Mouse (Mus musculus): ENCODE measurements around the gene Mlec.

Gene Mlec

GRCm38 (mm10) chr5:115158040-115158983 lies at the start of gene Mlec:
Mlec (minus strand) TSS chr5:115158179.
- peak; percentile 98 to 99 for DNase-seq

- DNase-seq: no peak
Observed at GRCm38 (mm10) chr5:115207244-115207643, 49.3 kb upstream of the Mlec start.

GRCm38 (mm10) chr5:115204562-115205311 lies 46.8 kb upstream of the Mlec start:
- peak; percentile 35 to 45 for DNase-seq

- DNase-seq: no peak
Observed at GRCm38 (mm10) chr5:115203735-115204561, 46.0 kb upstream of the Mlec start.

GRCm38 (mm10) chr5:115194626-115195221 lies 36.7 kb upstream of the Mlec start:
- no peak for DNase-seq

- peak in 1 of 2 experiments; percentile 26 for DNase-seq
Observed at GRCm38 (mm10) chr5:115193669-115194625, 36.0 kb upstream of the Mlec start, which contains the start of gene Cabp1. Cabp1 (minus strand) TSS chr5:115194381.

GRCm38 (mm10) chr5:115193226-115193625 lies 35.2 kb upstream of the Mlec start:
- peak; percentile 60 to 82 for DNase-seq

GRCm38 (mm10) chr5:115192828-115193195 lies 34.8 kb upstream of the Mlec start:
- no peak for DNase-seq

- DNase-seq: no peak
Observed at GRCm38 (mm10) chr5:115191880-115192827, 34.2 kb upstream of the Mlec start.

- no peak for DNase-seq
Observed at GRCm38 (mm10) chr5:115190081-115190480, 32.1 kb upstream of the Mlec start.

- peak; percentile 27 to 50 for DNase-seq
Observed at GRCm38 (mm10) chr5:115188824-115189223, 30.8 kb upstream of the Mlec start.

- DNase-seq: peak; percentile 89 to 96
Observed at GRCm38 (mm10) chr5:115187188-115188131, 29.5 kb upstream of the Mlec start.

- no peak for DNase-seq
Observed at GRCm38 (mm10) chr5:115186371-115187073, 28.5 kb upstream of the Mlec start.

- peak in 1 of 2 experiments; percentile 42 for DNase-seq
Observed at GRCm38 (mm10) chr5:115184726-115185125, 26.7 kb upstream of the Mlec start.

GRCm38 (mm10) chr5:115183482-115183881 lies 25.5 kb upstream of the Mlec start:
- DNase-seq: no peak

GRCm38 (mm10) chr5:115182925-115183324 lies 24.9 kb upstream of the Mlec start:
- no peak for DNase-seq

- peak; percentile 71 to 77 for DNase-seq
Observed at GRCm38 (mm10) chr5:115181248-115181940, 23.4 kb upstream of the Mlec start.

Data from kidney, adult 8-10 months (tissue).